Mouse (Mus musculus) E14TG2a.4 (cell line): ENCODE results near the gene H2afv.

Experiments
- H3K27me3 ChIP-seq: 2 replicates; pipeline ENCODE4 v1.6.1; 2014; ENCODE audit warnings: low read length, control low read depth; ENCODE audit not compliant: insufficient read depth
- H3K36me3 ChIP-seq: 2 replicates; pipeline ENCODE4 v1.6.1; 2014; ENCODE audit warnings: low read length, control low read depth; ENCODE audit not compliant: insufficient read depth
- H3K4me1 ChIP-seq: replicated peaks from 2 replicates; pipeline ENCODE4 v1.6.1; 2014; ENCODE audit warnings: low read depth, low read length, control low read depth
- H3K4me3 ChIP-seq: replicated peaks from 2 replicates; pipeline ENCODE4 v1.5.1; 2014; ENCODE audit warnings: mild to moderate bottlenecking, low read length
- H3K9me3 ChIP-seq: 2 replicates; pipeline ENCODE4 v1.6.1; 2014; ENCODE audit warnings: low read length, control low read depth
- CTCF ChIP-seq: conservative IDR thresholded peaks from 2 replicates; pipeline ENCODE4 v1.5.1; 2014; ENCODE audit warnings: low read length
- NANOG ChIP-seq: IDR thresholded peaks from 2 replicates; pipeline ENCODE4 v1.6.1; 2014; ENCODE audit warnings: borderline replicate concordance, low read length, mixed read lengths
- POU5F1 ChIP-seq: IDR thresholded peaks from 2 replicates; pipeline ENCODE4 v1.6.1; 2014; ENCODE audit warnings: low read length, borderline replicate concordance

Gene H2afv

DNA sequence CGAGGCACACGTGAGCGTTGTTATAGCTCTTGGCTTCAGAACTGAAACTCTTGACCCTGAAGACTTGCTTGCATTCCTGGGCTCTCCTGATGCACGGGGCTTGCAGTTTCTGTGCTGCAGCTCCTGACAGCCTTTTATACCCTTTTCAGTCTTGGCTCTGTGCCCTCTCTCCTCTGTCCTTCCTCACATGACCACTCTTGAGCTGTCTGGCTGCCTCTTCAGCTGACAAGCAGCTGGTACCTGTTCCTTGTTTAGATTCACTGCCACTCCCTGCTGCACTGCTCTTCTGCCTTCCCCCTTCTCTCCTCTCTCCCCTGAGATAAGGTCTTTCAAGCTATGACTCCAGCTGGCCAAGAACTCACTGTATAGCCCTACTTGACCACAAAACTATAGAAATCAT lies 3.2 kb upstream of the H2afv start:
- TF ChIP-seq POU5F1 (no peak), NANOG (no peak), CTCF (no peak)
- Histone ChIP-seq H3K4me1 (peaks cover 26% of the 10 kb centered on the region), H3K36me3 (no peaks in the 10 kb centered on the region), H3K9me3 (peaks cover 34% of the 10 kb centered on the region), H3K4me3 (no peak overlapping the region), H3K27me3 (no peaks in the 10 kb centered on the region)

DNA sequence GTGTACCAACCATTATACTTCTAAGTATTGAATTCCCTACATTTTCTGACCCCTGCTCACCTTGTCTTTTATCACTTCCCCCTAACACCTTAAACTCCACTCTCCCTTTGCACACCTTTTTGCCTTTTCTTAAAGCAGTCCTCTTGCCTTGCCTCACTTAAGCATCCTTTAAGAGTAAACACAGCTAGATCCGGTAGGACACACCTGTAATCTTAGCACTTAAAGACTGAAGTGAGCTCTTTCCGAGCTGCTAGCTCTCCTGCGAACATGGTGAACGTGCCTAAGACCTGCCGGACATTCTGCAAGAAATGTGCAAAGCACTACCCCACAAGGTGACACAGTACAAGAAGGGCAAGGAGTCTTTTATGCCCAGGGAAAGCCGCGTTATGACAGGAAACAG lies 1.7 kb upstream of the H2afv start:
- Histone ChIP-seq H3K9me3 (peaks cover 22% of the 10 kb centered on the region), H3K27me3 (no peaks in the 10 kb centered on the region), H3K4me1 (peaks cover 37% of the 10 kb centered on the region), H3K4me3 (no peak overlapping the region), H3K36me3 (0 out of 2 replicates have a peak, but pooled peaks cover 3% of the 10 kb centered on the region)
- TF ChIP-seq POU5F1: no peak
- TF ChIP-seq NANOG: no peak
- no peak for TF ChIP-seq CTCF

DNA sequence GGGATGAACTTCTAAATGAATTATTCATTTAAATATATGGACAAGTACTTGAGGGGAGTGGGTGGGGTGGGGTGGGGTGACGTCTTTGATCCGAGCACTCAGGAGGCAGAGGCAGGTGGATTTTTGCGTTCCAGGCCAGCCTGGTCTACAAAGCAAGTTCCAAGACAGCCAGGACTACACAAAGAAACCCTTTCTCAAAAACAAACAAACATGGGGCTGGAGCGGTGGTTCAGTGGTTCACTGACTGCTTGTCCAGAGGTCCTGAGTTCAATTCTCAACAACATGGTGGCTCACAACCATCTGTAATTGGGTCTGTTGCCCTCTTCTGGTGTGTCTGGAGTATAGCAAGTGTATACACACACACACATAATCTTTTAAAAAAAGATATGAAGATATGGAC lies 1.2 kb upstream of the H2afv start:
- Histone ChIP-seq H3K36me3 (0 out of 2 replicates have a peak, but pooled peaks cover 3% of the 10 kb centered on the region), H3K4me3 (peak overlapping the region; percentile 71; the same call in 1 of the 2 replicates), H3K27me3 (no peaks in the 10 kb centered on the region), H3K9me3 (peaks cover 21% of the 10 kb centered on the region), H3K4me1 (peaks cover 42% of the 10 kb centered on the region)
- TF ChIP-seq NANOG (no peak), CTCF (no peak; the same call in 1 of the 2 replicates)

DNA sequence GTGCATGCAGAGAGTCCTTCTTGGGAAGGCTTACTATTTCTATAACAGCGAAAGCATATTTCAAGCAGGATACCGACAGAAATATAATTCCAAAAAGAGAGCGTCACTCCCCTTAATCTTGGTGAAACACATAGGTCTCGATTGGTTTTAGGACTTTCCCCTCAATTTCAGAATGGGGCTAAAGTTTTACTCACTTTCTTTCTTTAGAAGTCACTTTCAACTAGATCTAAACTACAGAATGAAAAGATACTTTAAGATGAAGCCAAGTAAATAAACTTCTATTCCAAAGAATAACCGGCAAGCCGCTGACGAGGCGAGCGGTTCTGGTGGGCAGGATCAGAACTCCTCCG lies 541 bp downstream of the H2afv start:
- TF ChIP-seq CTCF (no peak), POU5F1 (no peak), NANOG (no peak)

DNA sequence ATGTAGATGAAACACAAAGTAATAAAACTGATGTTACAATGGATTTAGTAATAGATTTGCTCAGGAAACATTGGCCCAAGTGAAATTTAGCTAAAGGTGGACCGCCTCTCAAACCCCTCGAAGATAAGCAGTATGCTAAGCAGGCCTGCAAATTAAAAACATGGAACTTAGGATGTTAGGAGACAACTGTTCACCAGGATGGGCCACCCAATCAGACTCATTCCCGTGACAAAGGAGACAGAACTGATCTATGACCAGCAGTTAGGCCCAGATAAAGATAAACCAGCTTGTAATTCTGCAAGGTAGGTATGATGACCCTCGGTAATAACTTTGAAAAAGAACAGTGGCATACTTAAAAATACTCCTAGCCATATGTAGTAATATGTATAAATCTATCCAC lies 1.1 kb downstream of the H2afv start:
- Histone ChIP-seq H3K9me3 (peaks cover 12% of the 10 kb centered on the region), H3K27me3 (no peaks in the 10 kb centered on the region), H3K36me3 (peaks cover 20% of the 10 kb centered on the region), H3K4me3 (peak overlapping the region; percentile 88), H3K4me1 (peaks cover 59% of the 10 kb centered on the region)
- TF ChIP-seq CTCF (no peak), POU5F1 (no peak), NANOG (no peak)

More for the DNA sequence above, 541 bp downstream of the H2afv start:
- H3K27me3 ChIP-seq: no peaks in the 10 kb centered on the region
- H3K4me3 ChIP-seq: peak overlapping the region; percentile 88
- peaks cover 16% of the 10 kb centered on the region for H3K9me3 ChIP-seq
- peaks cover 58% of the 10 kb centered on the region for H3K4me1 ChIP-seq
- peaks cover 14% of the 10 kb centered on the region for H3K36me3 ChIP-seq

DNA sequence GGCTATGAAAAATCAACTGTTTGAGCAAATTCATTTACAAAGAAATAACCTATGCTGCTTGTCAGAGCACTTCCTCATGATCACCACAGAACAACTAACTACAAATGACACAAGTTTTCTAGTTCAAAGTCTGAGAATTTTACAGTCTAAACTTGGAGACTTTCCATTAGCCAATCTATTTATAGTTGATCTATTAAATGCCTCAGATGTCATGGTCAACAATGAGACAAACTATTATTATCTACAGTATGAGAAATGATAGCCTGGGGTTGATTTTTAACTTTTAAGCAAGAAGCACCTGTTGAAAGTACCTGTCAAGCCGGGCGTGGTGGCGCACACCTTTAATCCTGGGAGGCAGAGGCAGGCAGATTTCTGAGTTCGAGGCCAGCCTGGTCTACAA lies 1.7 kb downstream of the H2afv start:
- Histone ChIP-seq H3K27me3 (no peaks in the 10 kb centered on the region), H3K4me3 (no peak overlapping the region), H3K4me1 (peaks cover 62% of the 10 kb centered on the region), H3K9me3 (peaks cover 7% of the 10 kb centered on the region), H3K36me3 (peaks cover 25% of the 10 kb centered on the region)
- TF ChIP-seq CTCF (no peak), NANOG (no peak), POU5F1 (no peak)

DNA sequence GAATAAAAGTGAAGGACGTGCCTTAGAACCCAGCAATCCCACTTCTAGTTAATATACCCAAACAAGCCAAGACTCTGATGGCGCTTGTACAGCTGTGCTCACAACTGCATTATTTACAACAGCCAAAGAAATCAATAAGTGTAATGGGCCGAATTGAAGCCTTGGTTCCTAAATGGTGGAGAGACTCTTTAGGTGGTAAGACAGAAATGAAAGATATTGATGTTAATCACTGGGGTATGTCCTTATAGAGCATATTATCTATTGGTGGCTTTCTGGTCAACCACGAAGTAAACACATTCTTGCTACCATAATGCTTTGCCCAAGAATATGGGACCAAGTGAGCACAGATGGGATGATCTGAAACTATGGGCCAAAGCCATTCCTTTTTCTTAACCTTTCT lies 4.1 kb downstream of the H2afv start:
- Histone ChIP-seq H3K4me3 (no peak overlapping the region), H3K9me3 (no peaks in the 10 kb centered on the region)
- no peak for TF ChIP-seq NANOG
- no peak for TF ChIP-seq CTCF
- TF ChIP-seq POU5F1: no peak

DNA sequence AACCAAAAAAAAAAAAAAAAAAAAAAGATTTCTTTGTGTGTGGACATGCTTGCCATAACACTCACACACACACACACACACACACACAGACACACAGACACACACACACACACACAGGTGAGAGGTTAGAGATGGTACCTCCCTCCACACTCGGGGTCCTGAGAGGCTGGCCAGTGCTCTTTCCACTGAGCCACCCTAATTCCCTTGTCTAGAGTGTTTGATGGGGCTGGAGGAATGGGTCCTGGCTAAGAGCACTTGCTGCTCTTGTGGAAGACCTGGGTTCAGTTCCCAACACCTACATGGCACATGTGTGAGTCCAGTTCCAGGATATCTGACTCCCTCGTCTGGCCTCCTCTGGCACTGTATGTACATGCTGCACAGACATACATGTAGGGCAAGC lies 6.6 kb downstream of the H2afv start:
- TF ChIP-seq CTCF (no peak), POU5F1 (no peak), NANOG (no peak)
- peaks cover 52% of the 10 kb centered on the region for H3K4me1 ChIP-seq
- H3K27me3 ChIP-seq: no peaks in the 10 kb centered on the region
- H3K4me3 ChIP-seq: no peak overlapping the region
- no peaks in the 10 kb centered on the region for H3K9me3 ChIP-seq
- peaks cover 70% of the 10 kb centered on the region for H3K36me3 ChIP-seq

More for the DNA sequence above, 4.1 kb downstream of the H2afv start:
- Histone ChIP-seq H3K36me3 (peaks cover 45% of the 10 kb centered on the region), H3K27me3 (no peaks in the 10 kb centered on the region), H3K4me1 (peaks cover 66% of the 10 kb centered on the region)

DNA sequence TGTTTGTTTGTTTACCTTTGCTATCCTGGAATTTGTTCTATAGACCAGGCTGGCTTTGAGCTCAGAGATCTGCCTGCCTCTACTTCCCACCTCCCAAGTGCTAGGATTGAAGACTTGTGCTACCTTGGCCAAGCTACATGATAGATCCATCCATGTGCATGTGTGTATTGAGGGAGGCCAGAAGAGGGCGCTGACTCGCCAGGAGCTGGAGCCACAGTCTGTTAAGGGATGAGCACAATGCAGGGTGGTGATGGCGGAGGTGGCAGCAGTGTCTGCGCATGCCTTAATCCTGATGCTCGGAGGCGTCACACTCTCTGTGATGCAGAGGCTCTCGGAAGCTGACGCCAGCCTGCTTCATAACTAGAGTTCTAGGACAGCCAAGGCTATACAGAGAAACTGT lies 7.8 kb downstream of the H2afv start:
- Histone ChIP-seq H3K4me3 (peak overlapping the region; percentile 50), H3K36me3 (peaks cover 82% of the 10 kb centered on the region), H3K27me3 (no peaks in the 10 kb centered on the region), H3K9me3 (no peaks in the 10 kb centered on the region), H3K4me1 (peaks cover 44% of the 10 kb centered on the region)
- TF ChIP-seq POU5F1 (no peak), CTCF (peak; percentile 69), NANOG (no peak)
